Mouse (Mus musculus): ENCODE measurements at regions not wholly inside any gene's neighbourhood (a gene's known extent, or its start where the extent isn't known, plus 50 kb on each side); places are given as distances from the start of the nearest gene placed in this dataset.

GRCm38 (mm10) chr3:148066701-148067100, 923.7 kb downstream of the Adgrl2 start:
- TF ChIP-seq POLR2A (IDR thresholded peaks at IDR 0.05; ENCODE audit: control insufficient read depth, low read depth, low read length), result no peak
- no peak for TF ChIP-seq CTCF (IDR thresholded peaks at IDR 0.05; ENCODE audit: control insufficient read depth, insufficient read depth, insufficient replicate concordance, low read depth, low read length)

Data from testis, adult 2 months (tissue).